Mouse (Mus musculus): ENCODE measurements at regions not wholly inside any gene's neighbourhood (a gene's known extent, or its start where the extent isn't known, plus 50 kb on each side); places are given as distances from the start of the nearest gene placed in this dataset.
"Not testable (repeated sequence)": the region's sequence is repeated elsewhere in the genome, so short reads cannot be mapped to it uniquely, and the experiment has no call there.

GRCm38 (mm10) chr3:18295921-18296320 is 347.7 kb downstream of the Cypt12 start:
- DNase-seq (ENCODE audit: low read depth, low spot score), result no peak

GRCm38 (mm10) chr3:18298699-18299098 is 350.5 kb downstream of the Cypt12 start:
- no peak for DNase-seq (ENCODE audit: low read depth, low spot score)

- DNase-seq (ENCODE audit: low read depth, low spot score), result no peak
Measured at GRCm38 (mm10) chr3:18299502-18299901, 351.3 kb downstream of the Cypt12 start.

DNA sequence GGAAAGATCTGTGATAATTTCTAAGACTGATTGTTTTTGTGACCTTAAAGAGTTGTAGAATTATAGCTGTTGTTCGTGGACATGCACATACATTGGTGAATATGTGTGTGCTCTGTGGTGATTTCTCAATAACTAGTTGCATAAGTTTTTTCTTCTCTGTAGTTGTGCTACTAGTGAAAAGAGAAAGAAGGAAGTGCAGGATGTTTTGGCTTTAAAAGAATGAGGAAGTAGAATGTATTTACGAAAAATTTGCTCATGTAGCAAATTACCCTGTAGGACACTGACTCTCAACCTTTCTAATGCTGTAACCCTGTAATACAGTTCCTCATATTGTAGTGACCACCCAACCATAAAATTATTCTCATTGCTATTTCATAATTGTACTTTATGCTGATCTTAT is 371.2 kb downstream of the Cypt12 start:
- no peak for DNase-seq (ENCODE audit: low read depth, low spot score)

GRCm38 (mm10) chr3:18333182-18333581 is 385.0 kb downstream of the Cypt12 start:
- DNase-seq (ENCODE audit: low read depth, low spot score), result no peak

GRCm38 (mm10) chr3:18339189-18339588 is 391.0 kb downstream of the Cypt12 start:
- no peak for DNase-seq (ENCODE audit: low read depth, low spot score)

DNA sequence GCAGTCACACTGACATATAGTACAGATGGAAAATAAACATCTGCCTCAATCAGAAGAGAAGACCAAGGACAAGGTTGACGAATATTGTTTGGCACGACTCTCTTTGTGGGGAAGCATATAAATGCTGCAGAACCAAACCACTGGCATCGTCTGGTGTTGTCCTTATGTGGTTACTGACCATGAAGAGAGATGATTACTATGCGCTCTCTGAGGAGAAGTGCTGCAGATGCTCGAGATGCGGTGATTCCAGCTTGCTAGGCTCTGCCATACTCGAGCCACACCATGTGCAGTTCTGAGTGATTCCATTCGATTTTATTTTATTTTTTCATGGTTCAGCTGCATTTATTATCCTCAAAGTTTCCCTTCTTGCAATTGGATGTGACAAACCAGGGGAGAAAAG is 393.5 kb downstream of the Cypt12 start:
- no peak for DNase-seq (ENCODE audit: low read depth, low spot score)

DNA sequence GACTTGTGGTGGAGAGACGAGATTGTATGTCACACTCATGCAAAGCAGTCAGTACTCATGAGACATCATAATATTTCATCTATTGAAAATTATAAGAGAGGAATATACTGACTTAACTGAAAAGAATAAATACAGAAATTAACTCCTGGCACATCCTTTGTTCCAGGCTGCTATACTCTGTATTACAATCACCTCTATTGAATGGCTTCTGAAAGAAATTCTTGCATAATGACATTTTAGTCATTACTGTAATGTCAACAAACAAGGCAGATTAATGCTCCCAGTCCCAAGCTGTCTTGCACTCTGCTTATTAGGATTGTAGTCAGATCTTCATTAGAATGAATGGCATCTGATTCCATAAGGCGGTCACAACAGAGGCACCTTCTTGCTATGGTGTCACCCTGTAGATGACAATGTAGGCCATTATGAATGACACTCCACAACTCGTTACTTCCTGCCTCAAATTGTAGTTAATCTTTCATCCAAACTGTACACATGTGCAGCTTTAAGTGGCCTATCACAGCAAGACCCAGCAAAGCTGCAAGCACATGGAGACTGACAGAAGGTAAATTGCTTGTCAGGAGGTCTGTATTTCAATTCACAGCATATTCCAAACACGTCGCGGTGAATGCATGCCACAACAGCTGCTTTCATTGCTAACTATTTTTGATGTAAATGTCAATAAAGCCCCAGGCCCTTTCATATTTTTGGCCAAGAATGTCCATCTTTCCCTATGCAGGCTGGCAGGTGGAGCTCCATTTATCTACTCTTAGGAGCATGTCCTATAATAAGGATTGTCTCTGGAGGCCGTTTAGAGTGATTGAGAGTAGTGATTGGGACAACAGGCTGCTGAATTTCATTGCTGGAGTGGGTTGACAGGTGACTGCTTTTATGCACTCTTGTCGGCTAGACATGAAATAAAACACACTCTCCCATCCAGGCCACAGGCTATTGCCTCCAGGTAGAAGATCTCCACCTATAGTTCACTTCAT is 430.1 kb downstream of the Cypt12 start:
- no peak for DNase-seq (ENCODE audit: low read depth, low spot score)

GRCm38 (mm10) chr3:18421886-18422575 is 473.8 kb downstream of the Cypt12 start:
- DNase-seq (ENCODE audit: low read depth, low spot score), result no peak

- no peak for DNase-seq (ENCODE audit: low read depth, low spot score)
Measured at GRCm38 (mm10) chr3:18428908-18429307, 480.7 kb downstream of the Cypt12 start.

DNA sequence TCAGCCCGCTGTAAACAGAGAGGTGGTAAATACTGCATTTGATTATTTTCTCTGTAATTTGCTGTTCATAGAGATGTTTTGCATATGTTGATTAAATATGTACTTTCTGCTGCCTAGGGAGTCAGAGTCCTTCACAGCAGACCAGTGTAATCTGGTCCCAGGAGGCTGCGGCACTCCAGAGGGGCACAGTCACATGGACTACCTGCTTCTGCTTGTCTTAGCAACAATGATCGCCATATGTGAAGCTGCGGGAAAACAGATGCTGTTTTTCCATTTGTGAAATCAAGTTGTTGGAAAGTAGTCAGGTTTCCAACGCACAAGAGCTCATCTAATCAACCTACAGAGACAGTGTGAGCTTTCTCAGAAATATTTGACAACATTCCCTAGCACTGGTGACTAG is 490.6 kb downstream of the Cypt12 start:
- DNase-seq (ENCODE audit: low read depth, low spot score), result no peak

GRCm38 (mm10) chr3:18452197-18452933 is 504.2 kb downstream of the Cypt12 start:
- DNase-seq (ENCODE audit: low read depth, low spot score), result peak; percentile 44

DNA sequence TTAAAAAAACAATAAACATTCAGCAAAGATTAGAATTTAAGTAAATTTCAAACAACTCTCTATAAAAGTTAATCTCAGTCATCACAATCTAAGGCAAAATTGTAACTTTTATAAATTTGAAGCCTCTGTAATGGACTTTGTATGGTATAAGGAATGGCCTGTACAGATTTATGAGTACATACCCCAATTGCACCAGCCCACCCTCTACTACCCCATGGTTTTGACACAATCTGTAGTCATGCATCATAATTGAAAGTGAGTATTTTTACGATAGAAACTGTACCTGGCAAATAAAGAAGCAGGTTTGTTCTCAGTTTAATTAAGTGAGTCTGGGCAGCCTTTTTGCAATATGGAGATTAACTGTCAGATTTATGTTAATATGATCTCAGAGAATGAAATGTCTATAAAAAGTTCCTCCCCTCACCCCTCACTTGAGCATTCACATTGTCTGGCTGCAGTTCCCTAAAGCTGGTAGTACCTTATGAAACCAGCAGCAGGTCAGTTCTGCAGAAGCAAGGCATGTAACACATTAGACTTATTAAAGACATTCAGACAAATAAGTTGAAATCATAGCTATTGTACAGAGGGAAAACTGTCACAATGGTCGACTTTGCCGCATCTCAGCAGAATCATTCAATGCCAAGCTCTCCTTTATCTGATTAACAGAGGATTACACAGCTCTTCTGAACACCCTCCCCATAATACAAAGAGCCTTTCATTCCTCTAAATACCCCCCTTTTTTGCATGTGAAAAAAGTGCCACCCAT is 505.2 kb downstream of the Cypt12 start:
- no peak for DNase-seq (ENCODE audit: low read depth, low spot score)

DNA sequence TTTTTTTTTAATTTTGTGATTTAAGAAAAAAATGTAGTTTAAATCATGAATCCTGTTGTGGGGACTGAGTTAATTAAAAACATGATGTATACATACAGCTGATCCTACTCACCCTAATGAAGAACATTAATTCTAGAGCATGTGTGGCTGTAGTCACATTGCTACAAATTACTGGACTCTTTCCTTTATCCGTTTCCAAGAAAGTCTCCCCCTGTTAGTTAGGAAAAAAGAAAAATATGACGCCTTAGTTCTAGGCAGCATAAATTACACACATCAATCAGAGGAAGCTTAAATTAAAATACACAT is 505.7 kb downstream of the Cypt12 start:
- DNase-seq (ENCODE audit: low read depth, low spot score), result no peak

DNA sequence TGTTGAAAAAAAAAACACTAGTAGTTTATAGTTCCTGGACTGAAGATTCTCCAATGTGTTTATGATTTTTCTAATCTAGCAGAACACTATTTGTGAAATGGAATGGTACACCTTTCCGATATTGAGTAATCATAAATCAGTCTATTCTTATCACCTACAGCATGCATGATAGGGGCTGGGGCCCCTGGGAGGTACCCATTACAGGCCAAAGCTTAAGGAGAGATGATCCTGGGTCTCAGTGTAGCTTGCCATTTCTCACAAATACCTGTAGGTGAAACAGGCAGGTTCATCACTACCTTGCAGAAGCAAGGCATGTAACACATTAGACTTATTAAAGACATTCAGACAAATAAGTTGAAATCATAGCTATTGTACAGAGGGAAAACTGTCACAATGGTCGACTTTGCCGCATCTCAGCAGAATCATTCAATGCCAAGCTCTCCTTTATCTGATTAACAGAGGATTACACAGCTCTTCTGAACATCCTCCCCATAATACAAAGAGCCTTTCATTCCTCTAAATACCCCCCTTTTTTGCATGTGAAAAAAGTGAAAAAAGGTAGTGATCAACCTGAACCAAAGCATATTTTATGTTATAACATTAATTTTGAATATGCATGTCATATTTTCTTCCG is 506.5 kb downstream of the Cypt12 start:
- DNase-seq (ENCODE audit: low read depth, low spot score), result not testable (repeated sequence)

GRCm38 (mm10) chr3:18456033-18456690 is 508.0 kb downstream of the Cypt12 start:
- no peak for DNase-seq (ENCODE audit: low read depth, low spot score)

- DNase-seq (ENCODE audit: low read depth, low spot score), result no peak
Measured at GRCm38 (mm10) chr3:18460267-18460666, 512.1 kb downstream of the Cypt12 start.

- DNase-seq (ENCODE audit: low read depth, low spot score), result no peak
Measured at GRCm38 (mm10) chr3:18471846-18472245, 523.6 kb downstream of the Cypt12 start.

- DNase-seq (ENCODE audit: low read depth, low spot score), result peak; percentile 2
Measured at GRCm38 (mm10) chr3:18479557-18479956, 531.3 kb downstream of the Cypt12 start.

- DNase-seq (ENCODE audit: low read depth, low spot score), result no peak
Measured at GRCm38 (mm10) chr3:18482006-18482405, 533.8 kb downstream of the Cypt12 start.
